Mouse (Mus musculus) heart, postnatal 0 days (tissue): ENCODE measurements around the gene Hdhd3.

ENCODE experiments used
- CTCF ChIP-seq: IDR thresholded peaks from 2 replicates; pipeline ENCODE4 v1.5.1; 2016; ENCODE audit warnings: antibody characterized with exemption, control low read depth, low read depth
- EP300 ChIP-seq: IDR thresholded peaks from 2 replicates; pipeline ENCODE4 v1.6.1; 2016; ENCODE audit warnings: antibody characterized with exemption, low read depth

DNA sequence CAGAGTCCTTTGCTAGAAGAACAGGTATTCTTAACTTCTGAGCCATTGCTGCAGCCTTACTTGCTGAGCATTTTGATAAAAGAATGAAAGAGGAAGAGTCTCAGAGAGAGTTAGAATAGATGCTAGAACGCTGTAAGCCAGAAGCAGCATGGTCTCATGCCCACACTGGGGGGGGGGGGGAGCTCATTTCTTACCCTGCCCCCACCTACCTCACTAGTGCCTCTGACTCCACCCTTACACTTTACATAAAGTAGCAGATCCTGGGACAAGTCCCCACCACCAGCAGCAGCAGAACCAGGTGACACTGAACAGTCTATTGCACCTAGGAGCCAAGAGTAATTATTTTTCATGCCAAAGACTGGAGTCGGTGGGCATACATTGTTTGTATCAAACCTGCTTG, 28.1 kb downstream of the Hdhd3 start:
- TF ChIP-seq CTCF (no peak), EP300 (no peak)
